Mouse (Mus musculus) liver, embryonic 15.5 days (tissue): ENCODE data around the gene Crebbp. TPM values are rescaled to one million over a fixed set of nuclear protein-coding genes. Genes with fewer than 3 reads are reported as not detected.

Experiments used
- ATAC-seq: fragments of 200-750 bp; cut with Nextera tagmentation; 2 replicates; pipeline ENCODE4 v1.8.0; 2017; ENCODE audit warnings: moderate number of reproducible peaks, mild to moderate bottlenecking, moderate library complexity; ENCODE audit not compliant: insufficient read depth
- H3K27ac ChIP-seq: fragments of 300-500 bp; sonication (generic); replicated peaks from 2 replicates; pipeline ENCODE4 v1.5.1; 2015; ENCODE audit warnings: mild to moderate bottlenecking, inconsistent platforms
- H3K27me3 ChIP-seq: fragments of 300-500 bp; sonication (generic); 2 replicates; pipeline ENCODE4 v1.6.1; 2015; ENCODE audit warnings: mild to moderate bottlenecking, inconsistent platforms
- H3K36me3 ChIP-seq: fragments of 300-500 bp; sonication (generic); replicated peaks from 2 replicates; pipeline ENCODE4 v1.6.1; 2015; ENCODE audit warnings: moderate library complexity, mild to moderate bottlenecking, inconsistent platforms
- H3K4me1 ChIP-seq: fragments of 300-500 bp; sonication (generic); replicated peaks from 2 replicates; pipeline ENCODE4 v1.6.1; 2015; ENCODE audit warnings: inconsistent platforms
- H3K4me2 ChIP-seq: fragments of 300-500 bp; sonication (generic); 2 replicates; pipeline ENCODE4 v1.6.1; 2015; ENCODE audit warnings: moderate library complexity, mild to moderate bottlenecking, inconsistent platforms
- H3K4me3 ChIP-seq: fragments of 300-500 bp; sonication (generic); replicated peaks from 2 replicates; pipeline ENCODE4 v1.5.1; 2015; ENCODE audit warnings: mild to moderate bottlenecking, inconsistent platforms
- H3K9ac ChIP-seq: fragments of 300-500 bp; sonication (generic); 2 replicates; pipeline ENCODE4 v1.6.1; 2015; ENCODE audit warnings: moderate library complexity, mild to moderate bottlenecking, inconsistent platforms
- H3K9me3 ChIP-seq: fragments of 300-500 bp; sonication (generic); replicated peaks from 2 replicates; pipeline ENCODE4 v1.6.1; 2016; ENCODE audit warnings: inconsistent platforms
- WGBS: fragments of 180-500 bp; shearing (Covaris S2); methylation state at CpG from one replicate; pipeline ENCODE4 v1.1.7; 2015; ENCODE audit warnings: mixed read lengths; ENCODE audit not compliant: insufficient replicate concordance; 5-methylcytosine and 5-hydroxymethylcytosine counted together
- polyA plus RNA-seq: library from polyadenylated mRNA; unstranded; fragments of >200 nt; fragmentation: Nextera tagmentation; extraction: Ambion mirVana; gene quantifications from 2 replicates; pipeline ENCODE4 v1.2.1, GENCODE M21; 2015

Crebbp gene
- polyA plus RNA-seq, 1 experiment from 2014 or later: 7.9 TPM

DNA sequence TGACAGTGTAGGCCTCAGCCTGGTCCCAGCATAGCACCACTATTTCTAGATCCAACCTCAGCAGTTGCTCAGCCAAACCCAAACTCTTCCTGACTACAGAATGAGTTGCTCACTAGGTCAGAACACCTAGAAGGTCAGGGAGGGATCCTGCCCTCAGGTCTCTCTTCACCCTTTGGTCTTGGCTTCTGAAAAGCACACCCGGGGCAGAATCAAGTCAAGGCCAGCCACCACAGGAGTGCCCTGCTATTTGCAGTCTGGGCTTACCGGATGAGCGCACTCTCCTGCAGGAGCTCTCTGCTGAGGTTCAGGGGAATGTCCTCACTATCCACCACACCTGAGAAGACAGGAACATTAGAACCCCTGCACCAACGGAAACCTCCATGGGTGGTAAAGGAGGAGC, 161.2 kb downstream of the Crebbp start:
- Histone ChIP-seq H3K4me2 (no peak overlapping the region), H3K4me1 (no peaks in the 10 kb centered on the region), H3K36me3 (peaks cover 87% of the 10 kb centered on the region), H3K27ac (no peak overlapping the region), H3K27me3 (no peaks in the 10 kb centered on the region), H3K4me3 (no peak overlapping the region), H3K9me3 (no peaks in the 10 kb centered on the region), H3K9ac (no peak overlapping the region)
- ATAC-seq: no peak
- 88% methylated on average over 4 of the region's 4 CpGs for WGBS

GRCm38 (mm10) chr16:4045524-4045923, 168.3 kb downstream of the Crebbp start:
- ATAC-seq: no peak
- Histone ChIP-seq H3K27me3 (no peaks in the 10 kb centered on the region), H3K4me2 (no peak overlapping the region), H3K4me3 (no peak overlapping the region), H3K9me3 (no peaks in the 10 kb centered on the region), H3K9ac (no peak overlapping the region), H3K27ac (no peak overlapping the region), H3K4me1 (no peaks in the 10 kb centered on the region), H3K36me3 (peaks cover 85% of the 10 kb centered on the region)
- WGBS: 79% methylated on average over 4 of the region's 4 CpGs

DNA sequence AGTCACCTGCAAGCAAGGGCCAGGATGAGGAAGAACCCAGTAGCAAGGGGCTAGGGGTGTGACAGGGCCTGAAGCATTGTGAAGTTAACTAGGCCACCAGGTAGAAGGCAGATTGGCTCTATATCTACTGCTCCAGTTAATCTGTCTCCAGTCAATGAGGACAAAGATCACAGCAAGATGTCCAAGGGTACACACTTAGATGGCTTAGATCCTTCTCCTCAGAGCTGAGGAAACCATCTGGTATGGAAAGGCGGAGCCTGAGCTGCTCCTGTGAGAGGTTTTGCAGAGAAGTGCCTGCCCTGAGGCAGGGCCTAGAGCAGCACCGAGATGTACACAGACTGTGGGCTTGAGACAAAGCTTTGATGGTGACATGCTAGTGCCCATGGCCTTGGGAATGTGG, 169.7 kb downstream of the Crebbp start:
- H3K9me3 ChIP-seq: no peaks in the 10 kb centered on the region
- H3K4me1 ChIP-seq: no peaks in the 10 kb centered on the region
- no peak overlapping the region for H3K9ac ChIP-seq
- H3K36me3 ChIP-seq: peaks cover 88% of the 10 kb centered on the region
- no peak overlapping the region for H3K4me2 ChIP-seq
- ATAC-seq: no peak
- H3K27ac ChIP-seq: no peak overlapping the region
- 88% methylated on average over 2 of the region's 2 CpGs for WGBS
- no peaks in the 10 kb centered on the region for H3K27me3 ChIP-seq
- H3K4me3 ChIP-seq: no peak overlapping the region

DNA sequence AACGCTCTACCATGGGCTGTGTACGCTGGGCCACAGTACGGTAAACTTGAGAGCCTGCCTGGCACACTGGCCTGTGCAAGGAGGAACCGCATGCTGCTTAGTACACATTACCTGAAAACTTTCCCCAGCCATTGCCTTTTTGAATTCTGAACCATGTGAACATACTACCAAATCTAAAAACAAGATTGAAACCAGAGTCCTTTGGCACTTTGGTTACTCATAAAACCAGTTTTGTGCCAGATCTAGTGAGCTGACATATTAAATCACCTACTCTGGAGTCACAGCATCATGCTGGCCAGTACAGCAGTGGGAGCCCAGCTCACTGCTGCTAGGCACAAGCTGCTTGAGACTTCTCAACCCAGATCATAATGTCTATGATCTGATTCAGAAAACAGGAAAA, 172.2 kb downstream of the Crebbp start:
- Histone ChIP-seq H3K36me3 (peaks cover 83% of the 10 kb centered on the region), H3K27ac (no peak overlapping the region), H3K27me3 (no peaks in the 10 kb centered on the region), H3K4me3 (no peak overlapping the region), H3K9me3 (no peaks in the 10 kb centered on the region), H3K4me2 (no peak overlapping the region), H3K9ac (no peak overlapping the region), H3K4me1 (no peaks in the 10 kb centered on the region)
- WGBS: 86% methylated on average over 4 of the region's 4 CpGs
- ATAC-seq: no peak

DNA sequence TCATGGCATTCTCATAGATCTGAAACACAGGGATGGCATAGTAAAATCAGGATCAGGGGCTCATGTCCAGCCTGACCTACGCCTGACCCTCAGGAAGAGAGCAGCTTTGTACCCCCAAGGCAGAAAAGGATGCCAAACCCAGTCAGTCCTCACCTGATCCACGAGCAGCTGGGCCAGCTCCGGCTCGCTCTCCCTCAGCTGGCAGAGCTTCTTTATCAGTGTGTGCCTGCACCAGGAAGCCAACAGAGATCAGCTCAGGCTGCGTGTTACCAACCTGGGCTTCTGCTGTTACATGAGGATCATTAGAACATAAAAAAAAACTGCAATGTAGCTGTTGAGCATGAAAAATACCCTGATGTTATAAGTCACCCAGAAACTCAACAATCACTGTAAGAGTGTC, 173.6 kb downstream of the Crebbp start:
- 72% methylated on average over 5 of the region's 5 CpGs for WGBS
- Histone ChIP-seq H3K9me3 (no peaks in the 10 kb centered on the region), H3K36me3 (peaks cover 68% of the 10 kb centered on the region)

GRCm38 (mm10) chr16:4037690-4038089, 176.1 kb downstream of the Crebbp start:
- Histone ChIP-seq H3K9me3 (no peaks in the 10 kb centered on the region), H3K4me2 (no peak overlapping the region), H3K27ac (no peak overlapping the region), H3K4me3 (no peak overlapping the region), H3K36me3 (peaks cover 47% of the 10 kb centered on the region), H3K9ac (no peak overlapping the region), H3K27me3 (no peaks in the 10 kb centered on the region), H3K4me1 (peaks cover 24% of the 10 kb centered on the region)
- ATAC-seq: no peak
- WGBS: 80% methylated on average over 7 of the region's 7 CpGs

More for the DNA sequence above, 173.6 kb downstream of the Crebbp start:
- no peak overlapping the region for H3K4me3 ChIP-seq
- H3K9ac ChIP-seq: no peak overlapping the region
- H3K4me2 ChIP-seq: no peak overlapping the region
- H3K4me1 ChIP-seq: no peaks in the 10 kb centered on the region
- no peak overlapping the region for H3K27ac ChIP-seq
- no peaks in the 10 kb centered on the region for H3K27me3 ChIP-seq
- no peak for ATAC-seq

GRCm38 (mm10) chr16:4036807-4037206, 177.0 kb downstream of the Crebbp start, which contains the start of gene Dnase1:
Gene Dnase1, plus strand, starts transcription at chr16:4036942.
- Histone ChIP-seq H3K27ac (no peak within 1 kb of the TSS), H3K9ac (no peak within 1 kb of the TSS), H3K4me1 (peaks cover 32% of the 10 kb centered on the region), H3K4me2 (no peak within 1 kb of the TSS), H3K27me3 (no peaks in the 10 kb centered on the region), H3K36me3 (peaks cover 46% of the 10 kb centered on the region), H3K4me3 (no peak within 1 kb of the TSS), H3K9me3 (no peaks in the 10 kb centered on the region)
- 66% methylated on average over 5 of the region's 5 CpGs for WGBS
- no peak for ATAC-seq

- no peak for ATAC-seq
Measured at GRCm38 (mm10) chr16:4035575-4035974, 178.2 kb downstream of the Crebbp start.

DNA sequence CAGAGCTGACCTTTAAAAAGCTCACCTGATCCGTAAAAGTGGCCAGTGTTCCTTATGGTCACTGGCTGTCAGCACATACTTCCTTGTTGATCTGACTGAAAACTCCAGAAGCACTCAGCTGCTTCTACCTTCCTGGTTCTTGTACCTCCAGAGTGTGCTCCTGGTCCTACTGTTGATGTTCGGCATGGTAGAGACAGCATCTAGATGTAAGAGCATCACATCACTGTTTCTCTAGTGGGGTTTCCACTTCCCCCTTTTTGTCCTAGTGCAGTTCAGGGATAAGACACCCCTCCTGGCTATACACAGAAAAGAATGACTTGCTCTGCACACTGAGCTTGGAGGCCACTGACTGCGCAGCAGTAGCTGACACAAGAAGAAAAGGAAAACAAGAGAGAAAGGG, 179.3 kb downstream of the Crebbp start:
- Histone ChIP-seq H3K36me3 (peaks cover 24% of the 10 kb centered on the region), H3K9ac (no peak overlapping the region), H3K4me2 (no peak overlapping the region), H3K9me3 (no peaks in the 10 kb centered on the region), H3K27me3 (no peaks in the 10 kb centered on the region), H3K4me3 (no peak overlapping the region), H3K4me1 (peaks cover 40% of the 10 kb centered on the region), H3K27ac (no peak overlapping the region)
- WGBS: 72% methylated on average over 3 of the region's 3 CpGs
- no peak for ATAC-seq

More at GRCm38 (mm10) chr16:4035575-4035974, 178.2 kb downstream of the Crebbp start:
- Histone ChIP-seq H3K4me2 (no peak overlapping the region), H3K9me3 (no peaks in the 10 kb centered on the region), H3K27ac (no peak overlapping the region), H3K4me1 (peaks cover 32% of the 10 kb centered on the region), H3K9ac (no peak overlapping the region), H3K27me3 (no peaks in the 10 kb centered on the region), H3K36me3 (peaks cover 35% of the 10 kb centered on the region), H3K4me3 (no peak overlapping the region)
- 81% methylated on average over 2 of the region's 2 CpGs for WGBS

DNA sequence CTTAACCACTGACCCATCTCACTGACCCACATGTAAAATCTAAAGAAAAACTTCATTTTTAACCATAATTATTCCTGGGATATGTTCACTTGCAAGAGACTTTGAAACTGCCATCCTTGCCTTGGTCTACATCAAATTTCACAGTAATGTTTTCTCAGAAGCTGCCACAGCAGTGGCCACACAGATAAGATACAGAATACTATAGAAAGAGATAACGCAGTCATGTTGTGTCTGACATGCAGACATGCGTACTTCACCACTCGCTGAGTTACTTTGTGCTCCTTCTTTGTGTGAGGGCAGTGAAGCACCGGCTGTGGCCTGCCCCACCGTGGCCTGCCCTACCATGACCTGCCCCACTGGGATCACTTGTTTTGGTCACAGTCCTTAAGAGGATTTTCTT, 179.8 kb downstream of the Crebbp start:
- H3K4me2 ChIP-seq: peak overlapping the region; percentile 23
- no peak overlapping the region for H3K9ac ChIP-seq
- WGBS: 19% methylated on average over 5 of the region's 5 CpGs
- no peak overlapping the region for H3K4me3 ChIP-seq
- H3K27me3 ChIP-seq: no peaks in the 10 kb centered on the region
- H3K27ac ChIP-seq: 0 out of 2 replicates have a peak overlapping the region, but pooled peaks have one; percentile 19
- peak; percentile 53 for ATAC-seq
- H3K9me3 ChIP-seq: no peaks in the 10 kb centered on the region
- peaks cover 19% of the 10 kb centered on the region for H3K36me3 ChIP-seq
- H3K4me1 ChIP-seq: peaks cover 42% of the 10 kb centered on the region

GRCm38 (mm10) chr16:4032341-4032748, 181.5 kb downstream of the Crebbp start:
- H3K4me1 ChIP-seq: peaks cover 42% of the 10 kb centered on the region
- no peaks in the 10 kb centered on the region for H3K27me3 ChIP-seq
- ATAC-seq: peak; percentile 37
- H3K27ac ChIP-seq: 0 out of 2 replicates have a peak overlapping the region, but pooled peaks have one; percentile 38
- no peak overlapping the region for H3K9ac ChIP-seq
- no peak overlapping the region for H3K4me3 ChIP-seq
- H3K36me3 ChIP-seq: peaks cover 2% of the 10 kb centered on the region
- no peak overlapping the region for H3K4me2 ChIP-seq
- 22% methylated on average over 6 of the region's 6 CpGs for WGBS
- H3K9me3 ChIP-seq: no peaks in the 10 kb centered on the region
